Mouse (Mus musculus) frontal cortex, postnatal 14 days (tissue): Measurements from ENCODE around the gene Il1rapl1.
A peak's percentile ranks its signal among the peaks of the same experiment; 100 is the strongest.

Experiments
- DNase-seq, 2 experiments: peaks; one replicate each; pipeline ENCODE4 v3.0.0; 2022; ENCODE audit warnings: low spot score in 2 of 2

Il1rapl1 gene

GRCm38 (mm10) chrX:87600914-87601313 is 514.5 kb downstream of the Il1rapl1 start:
- DNase-seq = no peak

DNA sequence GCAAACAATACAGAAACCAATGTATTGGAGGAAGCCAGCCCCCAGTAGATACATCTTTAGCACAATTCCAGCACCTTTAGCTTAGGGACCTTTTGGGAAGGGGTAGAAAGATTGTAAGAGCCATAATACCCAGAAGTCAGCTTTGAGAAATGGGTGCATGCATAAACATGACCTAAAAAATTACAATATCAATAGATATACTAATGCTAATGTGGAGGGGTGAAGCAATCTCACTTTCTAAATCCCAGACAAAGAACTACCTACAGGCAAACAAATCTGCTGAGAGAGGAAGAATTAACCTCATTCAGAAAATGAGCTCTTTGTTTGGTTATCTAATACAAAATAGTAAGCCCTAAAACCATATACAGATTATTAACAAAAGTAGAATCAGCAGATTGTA is 607.4 kb downstream of the Il1rapl1 start:
- DNase-seq = no peak

- no peak for DNase-seq
These were observed 612.8 kb downstream of the Il1rapl1 start for GRCm38 (mm10) chrX:87502604-87503003.

GRCm38 (mm10) chrX:87483416-87483815 is 632.0 kb downstream of the Il1rapl1 start:
- DNase-seq = no peak

DNA sequence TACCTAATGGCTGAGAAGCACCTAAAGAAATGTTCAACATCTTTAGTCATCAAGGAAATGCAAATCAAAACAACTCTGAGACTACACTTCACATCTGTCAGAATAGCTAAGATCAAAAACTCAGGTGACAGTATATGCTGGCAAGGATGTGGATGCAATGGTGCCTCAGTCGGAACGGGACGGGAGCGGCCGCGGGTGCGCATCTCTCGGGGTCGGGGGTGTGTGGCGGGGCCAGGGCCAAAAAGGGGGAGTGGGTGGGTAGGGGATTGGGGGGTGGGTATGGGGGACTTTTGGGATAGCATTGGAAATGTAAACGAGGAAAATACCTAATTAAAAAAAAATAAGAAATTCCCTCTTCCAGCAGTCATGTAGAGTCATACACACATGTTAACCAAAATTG is 877.3 kb downstream of the Il1rapl1 start:
- peak in 1 of 2 experiments; percentile 59 for DNase-seq

DNA sequence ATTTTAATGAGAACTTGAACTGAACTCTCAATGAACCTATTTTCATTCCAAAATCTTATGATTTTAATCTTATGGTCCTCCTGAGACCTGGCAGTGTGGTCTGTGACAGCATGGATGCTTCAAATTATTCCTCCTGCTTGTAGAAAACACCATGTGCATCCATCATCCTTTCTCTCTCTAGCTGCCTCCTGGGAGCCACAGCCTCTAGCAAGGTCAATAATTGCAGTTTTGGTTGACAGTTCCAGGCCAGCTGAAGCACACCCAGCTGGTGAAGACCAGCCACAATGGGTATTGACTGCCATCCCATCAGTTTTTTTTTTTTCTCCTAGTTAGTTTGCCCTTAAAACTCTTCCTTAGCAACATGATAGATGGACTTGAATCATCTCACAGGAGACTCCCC is 890.2 kb downstream of the Il1rapl1 start:
- no peak for DNase-seq

- DNase-seq = no peak
These were observed 1113.1 kb downstream of the Il1rapl1 start for GRCm38 (mm10) chrX:87002296-87002695.

DNA sequence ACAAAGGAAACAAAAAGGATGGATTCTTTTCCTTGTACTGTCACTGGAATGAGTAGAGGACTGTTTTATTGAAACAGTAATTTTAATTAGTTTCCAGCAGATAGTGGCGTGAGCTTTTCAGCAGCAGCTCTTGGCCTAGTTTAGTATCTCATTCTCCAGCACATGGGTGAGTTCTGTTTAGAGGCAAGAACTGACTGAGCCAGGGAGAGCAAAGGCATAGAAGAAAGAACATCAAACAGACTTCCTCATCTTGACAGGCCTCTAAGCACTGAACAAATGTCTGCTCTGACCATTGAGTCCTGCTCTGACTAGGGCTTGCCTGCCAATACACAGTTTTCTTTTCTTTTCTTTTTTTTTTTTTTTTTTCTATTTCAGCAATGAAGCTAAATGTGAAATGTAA is 1160.3 kb downstream of the Il1rapl1 start:
- no peak for DNase-seq

DNA sequence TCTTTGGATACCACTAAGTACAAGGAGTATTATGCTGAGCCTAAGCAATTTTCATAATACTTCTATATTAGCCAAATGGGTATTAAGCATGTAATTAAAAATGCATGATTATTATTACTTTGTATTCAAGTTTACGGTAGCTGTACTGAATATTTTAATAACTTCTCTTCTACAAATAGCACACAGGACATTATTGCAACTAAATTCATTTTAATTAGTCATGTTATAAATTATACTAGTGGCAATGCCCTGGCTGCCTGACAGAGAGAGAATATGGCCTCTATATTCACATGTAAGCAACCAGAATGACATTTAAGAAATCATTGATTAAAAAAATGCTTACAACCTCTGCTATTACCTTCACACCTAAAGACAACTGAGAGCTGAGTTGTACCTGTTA is 1160.8 kb downstream of the Il1rapl1 start:
- DNase-seq = no peak

DNA sequence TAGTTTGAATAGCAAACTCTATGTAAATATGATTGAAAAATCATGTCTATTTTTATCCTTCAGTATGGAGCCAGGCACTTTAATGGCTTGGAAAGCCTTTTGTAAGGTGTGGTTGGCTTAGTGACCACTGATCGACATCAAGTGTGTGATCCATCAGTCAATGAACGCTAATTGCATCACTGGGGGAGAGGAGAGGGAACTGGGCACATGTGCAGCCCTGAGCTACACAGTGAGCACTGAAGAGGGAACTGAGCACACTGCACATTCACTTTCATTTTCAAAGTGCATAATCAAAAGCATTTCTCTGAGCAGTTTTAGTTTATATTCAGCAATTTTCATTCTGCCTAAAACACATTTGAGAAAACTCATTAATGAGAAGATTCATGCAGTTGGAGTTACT is 1164.5 kb downstream of the Il1rapl1 start:
- DNase-seq = no peak

- no peak for DNase-seq
These were observed 1166.3 kb downstream of the Il1rapl1 start for GRCm38 (mm10) chrX:86949112-86949511.

DNA sequence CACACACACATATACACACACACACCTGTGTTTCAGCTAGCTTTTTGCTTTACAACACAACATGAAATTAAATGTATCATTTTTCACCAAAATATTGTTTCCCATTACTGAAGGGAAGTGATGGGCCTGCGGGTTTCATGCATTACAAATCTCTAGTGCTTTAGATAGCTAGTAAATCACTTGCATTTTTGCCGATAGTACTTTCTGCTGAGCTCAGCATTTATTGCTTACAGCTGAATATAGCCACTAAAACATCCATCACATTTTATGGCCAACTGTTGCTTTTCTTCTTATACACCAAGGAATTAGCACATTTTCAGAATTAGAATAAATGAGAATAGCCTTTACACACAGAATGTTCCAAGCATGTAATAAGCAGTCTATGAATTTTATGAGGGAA is 1260.6 kb downstream of the Il1rapl1 start:
- no peak for DNase-seq

- DNase-seq = no peak
These were observed 1307.2 kb downstream of the Il1rapl1 start for GRCm38 (mm10) chrX:86808218-86808617.

DNA sequence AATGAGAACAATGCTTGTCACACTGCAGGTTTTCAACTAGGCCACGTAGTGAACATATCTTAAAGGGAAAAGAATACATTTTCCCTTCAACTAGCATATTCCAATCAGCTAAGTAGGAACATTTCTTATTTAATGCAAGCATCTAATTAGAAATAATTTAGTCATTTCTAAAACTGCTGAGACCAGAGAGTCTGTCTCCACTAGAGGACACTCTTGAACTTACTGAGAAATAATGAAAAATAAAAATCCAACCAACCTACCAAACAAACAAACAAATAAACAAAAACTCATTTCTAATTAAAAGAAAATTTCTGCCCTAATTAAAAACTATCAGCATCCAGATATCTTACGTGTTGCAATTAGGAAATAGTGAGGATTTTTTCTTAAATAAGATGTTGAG is 1312.7 kb downstream of the Il1rapl1 start:
- no peak for DNase-seq

DNA sequence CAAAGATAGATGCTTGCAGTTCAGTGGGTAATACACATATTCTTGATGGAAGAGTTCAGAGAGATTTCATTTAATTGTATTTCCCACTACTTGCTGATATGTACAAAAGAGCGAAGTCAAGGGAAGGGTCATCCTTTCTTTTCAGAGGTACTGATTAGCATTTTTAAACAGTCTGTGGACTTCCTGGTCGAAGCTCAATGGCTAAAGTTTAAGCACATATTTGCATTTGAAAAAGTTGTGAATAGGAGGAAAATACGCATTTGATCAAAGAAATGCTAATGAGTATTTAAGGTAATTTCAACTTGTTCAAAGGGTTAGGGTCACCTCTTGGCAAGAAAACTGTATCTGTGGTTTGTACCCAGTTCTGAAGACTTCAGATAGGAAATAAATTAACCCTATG is 1386.6 kb downstream of the Il1rapl1 start:
- no peak for DNase-seq
